Mouse (Mus musculus): ENCODE measurements around the gene Prep. TPM values are rescaled to one million over a fixed set of nuclear protein-coding genes. Genes with fewer than 3 reads are reported as not detected.

The Prep gene
- total RNA-seq, 2 experiments from 2014 or later, result 16.3 to 17.6 TPM

GRCm38 (mm10) chr10:45109041-45109440 lies 42.0 kb downstream of the Prep start:
- DNase-seq, result no peak
- intact Hi-C loops (cut with DNase I), result no loop called here

- no peak for DNase-seq
- intact Hi-C loops (cut with DNase I), result loop anchor here (5.0 kb wide), 1 partner anchor 72 kb away; no protein-coding TSS in a partner anchor
These were observed 43.0 kb downstream of the Prep start for GRCm38 (mm10) chr10:45109974-45110373.

GRCm38 (mm10) chr10:45112927-45113326 lies 45.9 kb downstream of the Prep start:
- intact Hi-C loops (cut with DNase I), result loop anchor here (5.0 kb wide), 1 partner anchor 69 kb away; no protein-coding TSS in a partner anchor
- no peak for DNase-seq

- DNase-seq, result peak; percentile 25 to 40
- intact Hi-C loops (cut with DNase I), result loop anchor here (5.0 kb wide), 1 partner anchor 68 kb away; no protein-coding TSS in a partner anchor
These were observed 47.5 kb downstream of the Prep start for GRCm38 (mm10) chr10:45114462-45114861.

DNA sequence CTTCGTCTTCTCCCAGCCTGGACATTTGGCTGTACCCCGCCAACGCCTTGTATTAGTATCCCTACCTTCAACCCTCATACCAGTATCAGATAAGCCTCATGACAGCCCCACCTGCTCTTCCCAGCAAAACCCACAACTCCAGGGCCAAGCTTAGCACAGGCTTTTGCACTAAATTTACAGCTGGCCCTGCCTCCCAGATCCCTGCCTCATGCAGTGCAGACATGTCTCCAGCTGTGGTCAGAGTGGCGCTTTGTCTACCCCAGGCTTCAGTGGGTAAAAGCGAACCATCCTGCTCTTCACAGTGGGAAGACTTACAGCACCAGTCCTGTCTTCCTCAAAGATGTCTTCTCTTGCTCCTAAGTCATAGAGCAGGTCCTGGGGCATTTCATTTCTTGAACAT lies 49.8 kb downstream of the Prep start:
- intact Hi-C loops (cut with DNase I), result no loop called here
- no peak for DNase-seq

- intact Hi-C loops (cut with DNase I), result no loop called here
- DNase-seq, result peak; percentile 17 to 34
These were observed 51.4 kb downstream of the Prep start for GRCm38 (mm10) chr10:45118389-45118788.

GRCm38 (mm10) chr10:45121637-45122036 lies 54.6 kb downstream of the Prep start:
- intact Hi-C loops (cut with DNase I), result no loop called here

DNA sequence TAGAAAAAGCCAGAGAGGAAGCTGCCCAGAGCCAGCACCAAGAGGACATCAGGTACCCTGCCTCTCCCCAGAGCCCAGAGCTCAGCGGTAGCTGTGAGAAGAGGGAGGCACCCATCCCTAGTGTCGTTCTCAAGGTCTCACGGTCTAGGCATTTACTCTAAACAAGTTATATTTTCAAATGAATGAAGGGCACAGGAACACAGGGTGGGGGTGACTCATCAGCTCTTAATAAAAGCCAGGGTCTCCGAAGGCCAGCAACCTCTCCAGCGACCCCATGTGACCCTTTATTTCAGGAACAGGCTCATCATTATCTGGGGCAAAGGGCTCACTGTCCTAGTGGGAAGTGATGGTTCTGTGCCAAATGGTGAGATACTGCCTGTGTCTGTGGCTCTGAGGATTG lies 55.5 kb downstream of the Prep start:
- intact Hi-C loops (cut with DNase I), result no loop called here
- peak in 1 of 2 experiments; percentile 33 for DNase-seq

More at GRCm38 (mm10) chr10:45121637-45122036, 54.6 kb downstream of the Prep start:
- no peak for DNase-seq

- peak in 1 of 2 experiments; percentile 9 for DNase-seq
- intact Hi-C loops (cut with DNase I), result no loop called here
These were observed 56.0 kb downstream of the Prep start for GRCm38 (mm10) chr10:45123011-45123410.

DNA sequence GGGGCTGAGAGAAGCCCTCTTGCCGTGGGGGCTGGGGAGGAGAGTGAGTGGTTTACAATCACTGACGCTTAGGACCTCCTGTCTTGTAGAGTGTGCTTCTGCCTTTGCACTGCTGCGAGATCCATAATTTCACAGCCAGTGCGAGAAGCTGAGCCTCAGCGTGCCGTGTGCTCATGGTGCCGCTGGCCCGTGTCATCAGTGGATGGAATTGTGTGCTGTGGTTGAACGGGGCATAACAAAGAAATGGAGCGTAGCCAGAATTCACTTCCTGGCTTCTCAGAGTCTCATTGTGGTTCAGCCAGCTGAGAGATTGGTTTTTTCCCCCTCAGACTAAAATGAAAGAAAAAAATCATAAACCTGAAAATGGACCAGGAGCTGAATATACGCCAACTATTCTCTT lies 62.1 kb downstream of the Prep start:
- intact Hi-C loops (cut with DNase I), result no loop called here
- peak in 1 of 2 experiments; percentile 28 for DNase-seq

GRCm38 (mm10) chr10:45130004-45130403 lies 63.0 kb downstream of the Prep start:
- intact Hi-C loops (cut with DNase I), result loop anchor here (5.0 kb wide), 1 partner anchor 33 kb away; no protein-coding TSS in a partner anchor
- DNase-seq, result no peak

- intact Hi-C loops (cut with DNase I), result loop anchor here (5.0 kb wide), 1 partner anchor 35 kb away; no protein-coding TSS in a partner anchor
- peak; percentile 47 to 52 for DNase-seq
These were observed 65.4 kb downstream of the Prep start for GRCm38 (mm10) chr10:45132371-45132770.

DNA sequence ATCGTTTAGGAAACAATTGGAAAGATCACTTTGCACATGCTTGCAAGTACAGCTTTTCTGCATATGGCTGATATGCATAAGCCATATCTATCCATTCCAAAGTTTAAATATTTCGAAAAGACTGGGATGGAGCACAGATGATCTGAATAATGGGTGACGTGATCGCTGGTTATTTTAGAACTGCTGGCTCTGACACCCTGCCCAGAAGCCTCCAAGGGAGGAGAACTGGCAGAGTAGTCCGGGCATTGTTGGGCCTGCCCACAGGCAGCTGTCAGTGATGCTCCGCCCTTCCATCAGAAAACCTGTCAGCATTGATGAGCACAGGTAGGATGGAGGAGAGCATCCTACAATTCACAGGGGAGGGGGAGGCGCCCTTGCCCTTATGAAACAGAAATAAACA lies 69.8 kb downstream of the Prep start:
- intact Hi-C loops (cut with DNase I), result no loop called here

DNA sequence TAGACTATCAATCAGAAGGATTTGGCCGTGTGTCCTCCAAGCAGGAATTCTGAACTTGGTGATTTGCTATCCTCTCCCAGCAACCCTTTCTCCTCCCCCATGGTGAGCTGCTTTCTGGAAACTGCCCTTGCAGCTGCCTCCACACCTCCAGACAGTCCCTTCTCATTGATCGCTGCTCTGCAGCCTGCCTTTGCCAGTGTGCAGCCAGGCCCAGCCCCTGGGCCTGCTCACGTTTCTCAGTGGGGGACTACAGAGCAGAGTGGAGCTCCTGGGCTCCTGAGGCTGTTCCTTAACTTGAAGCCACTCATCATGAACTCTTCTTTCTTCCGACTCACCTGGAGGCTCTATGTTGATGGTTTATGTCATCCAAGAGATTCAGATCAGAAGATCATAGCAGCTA lies 72.9 kb downstream of the Prep start:
- no peak for DNase-seq
- intact Hi-C loops (cut with DNase I), result no loop called here

More for the DNA sequence above, 69.8 kb downstream of the Prep start:
- DNase-seq, result peak in 1 of 2 experiments; percentile 36

- DNase-seq, result no peak
- intact Hi-C loops (cut with DNase I), result no loop called here
These were observed 73.6 kb downstream of the Prep start for GRCm38 (mm10) chr10:45140474-45141212.

DNA sequence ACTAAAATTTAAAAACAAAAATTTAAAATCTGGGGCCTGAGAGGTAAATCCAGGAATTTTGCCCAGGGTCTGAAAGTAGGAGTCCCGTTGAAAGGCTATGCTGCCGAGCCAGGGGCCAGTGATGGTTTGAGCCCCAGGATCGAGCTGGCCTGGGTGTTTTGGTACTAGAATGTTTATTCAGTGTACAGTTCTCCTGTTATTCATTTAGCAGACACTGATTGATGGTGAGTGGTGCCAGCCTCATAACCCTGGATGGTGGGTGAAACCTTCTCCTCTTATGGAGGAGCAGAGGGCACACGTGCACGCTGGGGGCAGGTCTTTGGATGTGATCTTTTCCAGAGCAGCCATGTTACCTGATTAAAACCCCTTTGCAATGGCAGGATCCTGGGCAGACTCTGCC lies 75.4 kb downstream of the Prep start:
- no peak for DNase-seq
- intact Hi-C loops (cut with DNase I), result no loop called here

DNA sequence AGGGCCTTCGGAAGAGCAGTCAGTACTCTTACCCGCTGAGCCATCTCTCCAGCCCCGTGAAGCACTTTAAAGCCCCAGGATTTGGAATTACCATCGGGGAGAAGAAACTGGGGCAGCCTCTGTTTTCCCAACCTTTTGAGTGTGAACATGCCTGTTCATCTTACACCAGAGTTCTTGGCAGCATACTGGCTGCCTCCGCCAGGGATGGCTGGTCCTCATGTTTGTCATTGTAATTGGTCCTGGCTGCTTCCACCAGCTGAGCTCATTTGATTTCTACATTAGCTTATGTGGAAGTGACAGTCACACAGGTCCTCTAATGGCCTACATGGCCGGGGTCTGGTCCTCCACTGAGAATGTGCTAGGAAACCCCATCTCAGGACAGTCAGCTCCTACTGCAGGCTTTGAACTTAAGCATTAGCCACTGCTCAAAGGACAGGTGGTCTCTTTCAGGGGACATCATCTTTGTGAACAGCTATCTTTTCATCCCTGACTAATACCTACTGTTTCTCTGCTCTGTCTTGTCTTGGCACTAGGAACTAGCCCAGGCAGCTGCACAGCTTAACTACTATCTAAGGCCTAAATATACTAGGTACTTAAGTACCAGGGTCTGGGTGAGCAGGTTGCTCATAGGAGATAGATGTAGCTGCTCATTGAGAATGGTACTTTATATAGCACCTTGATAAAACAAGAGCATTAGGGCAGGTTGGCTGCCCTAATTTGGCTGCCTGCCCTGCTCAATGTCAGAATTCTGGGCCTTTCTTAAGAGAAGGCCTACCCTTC lies 77.2 kb downstream of the Prep start:
- intact Hi-C loops (cut with DNase I), result no loop called here

DNA sequence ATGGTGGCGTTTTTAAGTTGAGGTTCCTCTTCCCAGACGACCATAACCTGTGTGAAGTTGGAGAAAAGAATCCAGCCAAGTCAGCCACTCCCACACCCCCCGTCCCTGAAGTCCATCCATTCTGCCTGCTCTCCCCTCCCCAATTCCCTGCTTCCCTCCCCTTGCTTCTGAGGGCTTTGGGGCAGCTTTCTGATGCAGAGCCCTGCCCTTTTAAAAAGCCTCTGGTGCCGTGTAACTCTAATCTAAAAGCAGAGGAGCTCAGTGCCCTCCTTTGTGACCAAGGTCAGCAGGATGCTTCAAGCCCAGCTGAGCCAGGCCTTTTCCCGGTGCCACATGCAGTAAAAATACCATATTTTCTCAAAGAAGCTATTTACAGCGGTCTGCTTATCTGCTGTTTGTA lies 79.8 kb downstream of the Prep start:
- no peak for DNase-seq
- intact Hi-C loops (cut with DNase I), result no loop called here

More for the DNA sequence above, 77.2 kb downstream of the Prep start:
- DNase-seq, result no peak

GRCm38 (mm10) chr10:45151137-45151536 lies 84.1 kb downstream of the Prep start:
- no peak for DNase-seq
- intact Hi-C loops (cut with DNase I), result no loop called here

DNA sequence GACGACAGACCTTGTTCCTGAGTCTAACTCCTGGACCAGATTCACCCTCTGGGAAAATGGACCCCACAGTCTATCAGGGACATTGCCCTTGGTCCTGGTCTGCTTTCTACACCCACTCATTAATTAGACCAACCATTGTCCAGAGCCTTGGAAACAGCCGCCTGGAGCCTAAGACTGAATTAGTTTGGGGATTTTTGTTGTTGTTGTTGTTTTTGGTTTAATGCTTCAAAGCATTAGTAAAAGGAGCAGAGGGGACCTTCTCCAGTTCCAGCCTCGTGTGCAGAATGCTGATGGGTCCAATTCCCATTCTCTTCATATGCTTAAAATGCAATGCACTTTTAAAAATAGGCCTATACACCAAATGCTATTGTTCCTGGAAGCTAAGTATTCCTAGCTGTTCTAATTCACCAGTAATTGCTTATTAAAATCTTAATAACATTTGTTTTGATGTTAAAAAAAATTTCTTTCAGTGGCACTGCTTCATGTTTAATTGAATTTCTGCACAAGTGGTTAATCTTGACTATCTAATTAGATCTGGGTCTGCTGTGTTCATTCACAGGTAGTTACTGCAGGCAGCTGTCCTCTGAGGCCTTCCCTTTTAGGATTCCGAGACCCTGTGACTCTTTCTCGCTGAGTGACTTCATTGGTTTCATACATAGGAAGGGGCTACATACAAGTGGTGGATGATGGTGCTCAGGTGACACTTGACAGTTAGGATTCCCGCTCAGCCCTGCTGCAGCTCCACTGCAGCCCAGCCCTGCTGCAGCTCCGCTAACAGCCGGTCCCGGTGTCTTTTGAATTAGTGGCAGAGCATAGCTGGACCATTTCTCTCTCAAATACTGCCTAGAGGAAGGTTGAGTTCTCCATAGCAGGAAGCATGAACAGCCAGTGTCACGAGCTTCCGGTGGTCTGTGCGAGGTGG lies 85.0 kb downstream of the Prep start:
- intact Hi-C loops (cut with DNase I), result no loop called here
- DNase-seq, result no peak

All from heart, postnatal 14 days (tissue).